Mouse (Mus musculus) embryo, embryonic 11 days (tissue): ENCODE data around the gene Emb.

Source experiments
- DNase-seq: peaks from one replicate; pipeline ENCODE4 v3.0.0-alpha.2; 2015

Gene Emb

DNA sequence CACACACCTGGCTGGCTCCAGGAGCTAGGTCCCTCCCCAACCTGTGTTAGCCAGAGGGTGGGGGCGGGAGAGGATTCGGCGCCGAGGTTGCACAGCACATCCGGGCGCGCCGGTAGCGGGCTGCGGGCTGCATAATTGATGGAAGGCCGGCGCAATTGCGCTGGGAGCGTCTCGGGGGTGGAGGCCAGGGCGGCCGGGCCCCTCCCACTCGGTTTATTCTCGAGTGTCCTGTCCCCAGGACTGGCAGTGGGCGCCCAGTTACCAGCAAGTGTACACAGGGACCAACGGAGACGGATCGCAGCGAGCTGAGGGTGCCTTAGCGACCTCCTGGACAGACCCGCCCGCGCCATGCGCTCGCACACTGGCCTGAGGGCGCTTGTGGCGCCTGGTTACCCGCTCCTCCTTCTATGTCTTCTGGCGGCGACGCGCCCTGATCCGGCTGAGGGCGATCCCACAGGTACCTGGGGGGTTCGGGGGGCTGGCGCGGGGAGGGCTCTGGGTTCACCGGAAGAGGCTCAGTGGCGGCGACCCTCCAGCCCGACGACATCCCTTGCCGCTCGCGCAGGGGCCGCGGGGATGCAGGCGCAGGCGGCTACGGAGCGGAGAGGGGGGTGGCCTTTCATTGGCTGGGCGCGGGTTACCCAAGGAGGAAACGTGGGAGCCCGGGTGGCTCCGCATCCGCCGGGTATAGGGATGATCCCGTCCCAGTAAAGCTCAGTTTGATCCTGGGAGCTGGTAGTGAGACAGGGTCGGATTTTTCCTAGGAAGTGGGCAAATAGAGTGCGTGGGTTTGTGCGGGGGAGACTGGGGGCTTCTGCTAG lies 12.4 kb downstream of the Emb start, which contains the start of gene Gm17509:
Gene Gm17509 (minus strand): TSS at position 575 of the 821 bp plus-strand sequence.
- DNase-seq: peak; percentile 86

DNA sequence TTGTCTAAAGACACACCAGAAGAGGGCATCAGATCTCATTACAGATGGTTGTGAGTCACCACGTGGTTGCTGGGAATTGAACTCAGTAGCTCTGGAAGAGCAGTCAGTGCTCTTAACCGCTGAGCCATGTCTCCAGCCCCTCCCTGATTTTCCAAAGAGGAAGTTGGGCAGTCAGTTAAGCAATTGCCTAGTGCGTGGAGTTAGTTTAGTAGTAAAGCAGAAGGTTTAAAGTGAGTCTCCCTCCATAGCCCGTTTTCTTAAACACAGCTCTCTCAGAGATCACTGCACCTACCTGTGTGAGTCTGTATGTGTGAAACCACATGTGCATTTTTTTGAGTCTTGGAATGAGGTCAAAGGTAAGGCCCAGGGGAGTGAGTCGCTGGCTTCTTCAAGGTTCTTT lies 14.8 kb downstream of the Emb start:
- DNase-seq: no peak

DNA sequence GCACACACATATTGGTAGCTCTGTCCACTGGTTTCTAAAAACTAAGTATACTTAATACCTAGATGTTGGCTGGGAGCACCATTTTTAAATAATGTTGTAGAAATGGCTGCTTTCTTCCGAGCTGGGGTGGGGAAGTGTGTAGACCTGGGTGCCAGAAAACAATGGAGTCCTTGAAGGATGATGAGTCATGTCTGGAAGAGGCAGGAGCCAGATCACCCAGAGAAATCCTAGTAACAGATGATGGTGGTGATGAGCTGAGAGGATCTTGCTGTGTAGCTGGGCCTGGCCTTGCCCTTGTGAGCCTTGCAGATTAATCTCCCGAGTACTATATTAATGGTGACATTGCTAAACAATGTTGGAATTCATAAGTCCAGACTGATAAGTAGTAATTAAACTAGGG lies 16.6 kb downstream of the Emb start:
- DNase-seq: no peak

DNA sequence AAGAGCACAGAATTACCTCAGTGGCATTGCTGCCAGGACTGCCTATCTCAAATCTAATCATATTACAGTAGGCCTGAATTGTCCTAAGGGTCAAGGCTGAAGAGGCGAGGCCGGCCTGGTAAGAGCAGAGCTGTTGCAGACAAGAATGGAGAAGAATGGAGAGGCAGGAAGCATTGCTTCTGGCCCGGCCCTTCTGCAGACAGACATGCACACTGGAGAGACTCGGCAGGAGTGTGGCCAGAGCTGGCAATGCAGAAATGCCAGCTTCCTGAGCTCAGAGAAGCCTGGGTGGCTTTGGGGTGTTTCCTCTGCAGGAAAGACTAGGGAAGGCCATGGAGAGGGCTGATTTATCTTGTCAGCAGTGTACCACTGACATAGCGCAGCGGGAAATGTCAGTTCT lies 17.2 kb downstream of the Emb start:
- no peak for DNase-seq

DNA sequence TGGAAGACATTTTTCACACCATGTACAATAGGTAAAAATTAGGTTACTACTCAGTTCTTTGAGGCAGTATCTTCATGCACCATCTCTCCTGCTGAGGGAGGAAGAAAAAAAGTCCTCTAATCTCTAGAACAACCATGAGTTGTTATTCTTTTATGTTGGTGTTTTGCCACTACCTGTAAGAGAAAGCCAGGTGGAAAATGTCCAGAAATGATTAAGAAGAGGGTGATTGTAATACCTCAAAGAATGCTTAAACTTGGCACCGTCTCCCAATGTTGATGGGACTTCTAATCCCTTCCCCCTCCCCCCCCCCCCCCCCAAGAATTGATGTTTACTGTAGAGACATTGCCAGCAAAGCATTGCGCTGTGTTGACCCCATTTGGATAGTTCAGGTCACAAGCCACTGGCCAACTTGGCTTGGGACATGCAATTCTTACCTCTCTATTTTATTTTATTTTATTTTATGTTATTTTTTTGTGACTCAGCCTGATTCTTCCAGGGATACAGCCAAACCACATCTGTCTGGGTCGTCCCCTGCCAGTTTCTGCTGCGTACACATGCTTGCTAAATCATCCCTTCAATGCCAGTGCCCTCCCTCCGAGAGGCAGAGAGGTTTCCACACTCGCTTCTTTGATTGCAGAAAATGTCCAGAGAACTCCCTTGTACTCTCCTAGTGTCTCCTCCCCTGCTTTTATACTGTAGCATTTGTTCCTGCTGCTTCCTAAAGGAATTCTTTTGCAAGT lies 22.2 kb downstream of the Emb start:
- no peak for DNase-seq

DNA sequence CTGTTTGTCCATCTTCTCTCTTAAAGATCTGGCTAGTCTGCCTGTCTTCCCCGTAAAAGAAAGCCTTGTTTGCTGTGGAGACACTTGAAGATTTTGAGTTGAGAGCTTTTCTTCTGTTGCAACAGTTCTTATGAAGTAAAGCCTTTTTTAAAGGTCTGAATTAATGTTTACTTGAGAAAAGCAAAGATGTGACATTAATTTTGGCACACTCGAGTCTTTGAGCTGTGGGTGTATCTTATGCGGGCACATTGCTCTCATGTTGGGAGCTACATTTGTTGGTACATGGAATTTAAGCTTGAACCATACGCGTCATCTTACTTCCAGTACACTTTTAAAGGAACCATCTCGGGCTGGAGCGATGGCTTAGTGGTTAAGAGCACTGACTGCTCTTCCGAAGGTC lies 25.5 kb downstream of the Emb start:
- no peak for DNase-seq

DNA sequence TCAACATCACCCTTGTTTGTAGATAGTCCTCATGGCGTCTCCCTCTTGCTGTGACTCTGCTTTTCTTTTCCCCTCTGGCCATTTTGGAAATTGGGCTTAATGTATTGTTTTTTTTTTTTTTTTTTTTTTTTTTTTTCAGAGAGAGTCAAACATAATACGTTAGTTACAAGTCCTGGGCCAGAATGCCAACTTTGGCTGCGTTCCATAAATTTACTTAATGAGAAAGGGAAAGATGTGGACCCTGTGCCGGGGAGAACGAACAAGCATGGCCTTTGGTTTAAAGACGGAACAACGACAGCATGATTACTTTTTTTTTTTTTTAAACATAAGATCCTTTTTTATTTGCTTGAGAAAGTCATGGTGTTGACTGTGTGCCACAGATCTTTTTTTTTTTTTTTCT lies 26.1 kb downstream of the Emb start:
- no peak for DNase-seq

DNA sequence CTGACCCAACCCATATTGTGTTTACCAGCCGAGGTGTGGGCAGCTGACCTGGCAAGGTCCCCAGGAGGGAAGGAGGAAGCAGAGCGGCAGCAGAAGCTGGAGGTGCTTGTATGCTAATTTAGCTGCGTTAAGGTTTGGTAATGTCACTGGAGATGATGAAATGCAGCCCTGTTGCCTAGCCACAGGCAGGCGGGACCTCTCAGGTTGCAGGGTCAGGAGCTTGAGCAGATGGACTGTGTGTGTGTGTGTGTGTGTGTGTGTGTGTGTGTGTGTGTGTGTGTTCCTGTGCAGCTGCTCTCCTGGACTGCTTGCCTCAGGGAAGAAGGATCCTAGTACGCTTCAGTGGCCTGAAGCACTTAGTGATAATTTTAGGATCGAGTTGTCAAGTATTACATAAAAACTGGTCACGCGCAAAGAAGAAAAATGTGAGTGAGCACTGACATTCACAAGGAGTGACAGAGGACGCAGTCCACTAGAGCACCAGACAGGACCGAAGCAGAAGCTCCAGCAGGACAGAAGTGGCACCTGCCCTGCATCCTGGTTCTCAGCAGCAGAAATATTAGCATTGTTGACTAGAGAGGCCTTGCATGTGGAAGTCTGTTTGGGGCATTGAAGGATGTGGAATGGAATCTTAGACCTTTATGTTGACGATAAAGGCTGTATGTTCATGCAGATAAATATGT lies 27.3 kb downstream of the Emb start:
- DNase-seq: peak; percentile 74

DNA sequence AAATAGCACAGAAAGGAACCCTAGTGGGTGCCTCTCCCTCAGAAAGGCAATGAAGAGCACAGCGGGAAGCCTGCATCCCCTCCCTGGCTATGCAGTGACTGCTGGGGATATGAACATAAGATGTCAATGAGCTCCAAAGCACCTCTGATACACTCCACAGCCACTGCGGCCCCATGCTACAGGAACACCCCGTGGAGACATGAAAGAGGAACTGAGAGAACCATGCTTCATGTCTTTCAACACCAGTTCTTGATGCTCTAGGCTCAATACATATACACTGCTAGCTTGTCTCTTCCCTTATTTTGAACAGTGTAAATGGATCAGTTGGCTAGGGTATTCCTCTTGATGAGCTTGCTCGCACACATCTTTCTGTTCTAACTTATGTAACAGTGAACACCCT lies 28.8 kb downstream of the Emb start:
- DNase-seq: no peak

DNA sequence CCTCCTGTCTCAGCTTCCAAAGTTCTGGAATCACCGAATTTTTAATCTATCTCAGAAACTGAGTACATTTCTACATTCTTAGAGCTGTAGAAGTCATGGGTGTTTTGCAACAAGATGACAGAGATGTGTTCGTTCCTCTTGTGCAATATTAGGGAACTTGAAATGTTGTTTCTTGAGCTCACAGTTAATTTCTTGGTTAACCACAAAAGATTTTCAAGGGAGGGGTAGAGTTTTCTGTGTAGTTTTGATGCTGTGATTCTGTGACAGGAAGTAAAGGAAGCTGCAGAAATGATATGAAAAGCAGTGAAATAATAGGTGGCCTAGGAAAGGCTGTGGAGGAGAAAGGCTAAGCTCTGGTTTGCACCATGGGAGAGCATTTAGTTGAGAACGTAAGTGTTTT lies 33.7 kb downstream of the Emb start:
- DNase-seq: no peak

DNA sequence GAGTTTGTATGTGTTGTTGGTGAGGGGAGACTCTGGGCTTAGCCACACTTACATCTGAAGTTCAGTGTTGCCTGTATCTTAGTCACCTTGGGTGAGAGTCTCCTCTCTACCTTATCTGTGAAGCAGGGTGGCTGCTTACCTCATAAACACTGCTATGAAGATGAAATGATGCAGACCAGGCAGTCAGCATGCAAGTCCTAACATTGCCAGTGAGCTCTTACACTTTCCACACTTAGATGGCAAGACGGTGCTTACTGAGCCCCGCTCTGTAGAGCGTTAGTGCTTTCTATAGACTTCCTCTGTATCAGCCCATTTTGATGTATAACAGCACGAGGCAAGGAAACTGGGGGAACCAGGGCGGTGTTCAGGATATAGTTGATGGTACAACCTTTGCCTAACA lies 34.3 kb downstream of the Emb start:
- no peak for DNase-seq

DNA sequence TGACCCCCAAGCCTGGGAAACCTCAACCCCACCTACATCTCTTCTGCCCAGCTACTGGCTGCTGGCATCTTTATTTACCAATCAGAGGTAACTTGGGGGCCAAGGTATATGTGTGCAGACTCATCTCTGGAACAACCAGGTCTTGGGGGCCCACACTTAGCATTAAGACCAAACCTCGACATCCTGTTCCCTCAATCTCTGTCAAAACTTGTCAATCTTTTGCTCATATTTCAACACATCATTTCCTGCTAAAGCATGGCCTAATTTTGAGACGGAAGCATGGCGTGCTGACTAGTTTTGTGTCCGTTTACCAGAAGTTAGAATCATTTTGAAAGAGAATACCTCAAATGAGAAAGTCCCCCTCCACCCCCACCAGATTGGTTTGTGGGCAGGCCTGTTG lies 52.4 kb downstream of the Emb start:
- no peak for DNase-seq

DNA sequence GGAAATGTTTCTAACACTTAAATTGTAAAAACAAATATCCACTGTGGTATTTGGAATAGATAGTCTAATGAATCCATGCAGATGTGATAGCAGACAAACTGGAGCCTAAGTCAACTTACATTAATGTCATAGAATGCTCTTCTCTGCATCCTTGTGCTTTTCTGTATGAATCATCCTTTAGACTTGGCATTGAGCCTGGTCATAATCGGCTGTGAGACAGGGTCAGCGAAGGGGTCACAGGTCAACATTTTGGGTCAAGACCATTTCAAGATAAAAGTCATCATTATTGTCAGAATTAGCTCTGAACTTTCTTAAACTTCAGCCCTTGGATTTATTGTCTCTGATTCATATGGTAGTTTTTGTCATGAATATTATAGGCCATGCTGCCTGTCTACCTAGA lies 57.8 kb downstream of the Emb start:
- no peak for DNase-seq

DNA sequence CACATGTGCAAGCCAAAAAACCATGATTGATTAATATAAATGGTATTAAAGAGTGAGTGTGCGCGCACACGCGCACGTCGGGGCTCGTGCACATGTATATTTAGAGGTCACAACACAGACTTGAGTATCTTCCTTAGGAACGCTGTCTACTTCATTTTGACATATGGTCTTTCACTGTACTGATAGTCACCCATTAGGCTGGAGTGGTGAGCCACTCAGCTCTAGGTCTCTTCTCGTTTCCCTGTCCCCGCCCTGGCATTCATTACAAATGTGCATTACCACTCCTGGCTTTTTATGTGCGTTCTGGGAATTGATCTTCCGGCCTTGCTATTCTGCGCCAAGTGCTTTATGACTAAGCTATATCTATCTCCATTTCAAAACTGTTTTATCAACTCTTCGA lies 59.6 kb downstream of the Emb start:
- DNase-seq: no peak

DNA sequence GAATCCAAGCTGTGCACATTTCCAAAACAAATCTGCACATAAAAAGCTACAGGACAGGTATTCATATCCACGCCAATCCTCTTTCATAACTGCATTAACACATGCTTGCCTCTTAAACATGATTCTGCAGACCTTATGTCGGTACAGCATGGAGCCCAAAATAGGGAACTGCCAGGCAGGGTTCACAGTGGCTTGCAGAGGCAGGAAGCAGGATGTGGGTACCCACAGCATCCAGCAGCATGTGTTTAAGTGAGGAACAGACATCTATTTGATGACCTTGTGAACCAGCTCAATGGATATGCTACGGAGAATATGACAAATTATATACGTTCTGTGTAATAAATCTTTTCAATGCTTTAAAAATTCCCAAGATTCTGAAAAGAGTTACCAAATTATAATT lies 75.7 kb downstream of the Emb start:
- no peak for DNase-seq

DNA sequence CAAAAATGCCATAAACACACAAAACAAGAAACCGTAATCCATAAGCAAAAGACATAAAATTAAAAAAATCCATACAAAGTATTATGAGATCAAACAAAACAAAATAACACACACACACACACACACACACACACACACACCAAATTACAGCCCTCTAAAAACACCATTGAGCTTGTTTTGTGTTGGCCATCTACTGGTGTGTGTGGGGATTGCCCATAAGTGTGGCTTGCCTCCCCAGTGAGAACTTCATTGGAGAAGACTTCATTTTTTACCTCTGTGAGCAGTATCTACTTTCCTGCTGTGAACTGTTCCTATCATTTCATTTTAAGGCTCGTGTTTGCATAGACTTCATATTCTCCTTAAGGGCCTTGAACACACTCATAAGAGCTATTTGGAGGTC lies 78.6 kb downstream of the Emb start:
- DNase-seq: no peak

DNA sequence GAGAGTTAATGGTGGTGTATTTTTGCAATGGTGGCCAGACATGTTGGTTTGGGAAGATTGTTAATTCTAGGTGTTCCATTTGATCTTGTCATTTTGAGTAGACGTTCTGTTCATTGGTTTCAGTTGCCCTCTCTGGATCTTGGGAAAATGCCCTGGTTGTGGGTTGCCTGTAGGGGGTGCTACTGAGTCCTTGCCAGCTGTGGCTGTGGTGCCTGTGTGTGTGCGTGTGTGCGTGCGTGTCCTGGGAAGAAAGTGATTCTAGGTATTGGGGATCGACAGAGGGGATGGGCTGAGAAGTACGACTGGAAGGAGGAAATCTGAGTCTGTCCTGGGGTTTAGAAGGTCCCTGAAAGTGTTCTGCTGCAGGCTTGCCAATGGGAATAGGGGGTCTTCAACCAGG lies 79.1 kb downstream of the Emb start:
- no peak for DNase-seq

DNA sequence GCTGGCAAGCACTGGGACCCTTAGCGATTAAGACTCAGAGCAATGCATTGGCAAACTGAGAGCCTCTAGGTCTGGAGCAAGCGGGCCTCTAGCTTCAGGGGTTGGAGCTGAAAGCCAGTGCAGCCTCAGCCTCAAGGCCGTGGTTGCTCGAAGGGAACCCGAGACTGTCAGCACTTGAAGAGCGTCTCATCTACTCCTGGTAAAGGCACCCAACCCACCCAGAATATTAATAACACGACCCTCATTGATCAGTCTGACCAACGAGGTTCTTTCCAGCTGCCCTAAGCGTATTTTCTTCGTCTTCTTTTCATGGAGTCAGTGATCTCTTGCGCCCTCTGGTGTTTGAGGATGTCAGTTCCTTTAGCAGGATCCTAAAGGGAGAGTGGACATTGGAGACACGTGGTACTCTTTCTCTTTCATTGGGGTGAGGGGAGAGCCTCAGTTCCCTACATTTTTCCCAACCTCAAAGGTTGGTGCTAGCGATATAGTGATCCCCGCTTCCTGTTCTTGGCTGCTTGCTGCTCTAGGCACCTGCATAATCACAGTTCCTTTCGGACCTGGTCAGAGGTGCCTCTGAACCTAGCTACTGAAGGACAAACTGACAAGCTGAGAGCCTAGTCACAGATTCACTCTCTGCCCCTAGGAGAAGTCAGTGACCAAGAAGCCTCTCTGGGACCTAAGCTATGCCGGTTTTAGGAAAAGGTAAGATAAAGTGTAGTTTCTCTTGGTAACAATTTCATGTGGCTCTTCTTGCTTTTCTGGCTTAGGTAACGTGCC lies 81.3 kb downstream of the Emb start:
- DNase-seq: peak; percentile 87

DNA sequence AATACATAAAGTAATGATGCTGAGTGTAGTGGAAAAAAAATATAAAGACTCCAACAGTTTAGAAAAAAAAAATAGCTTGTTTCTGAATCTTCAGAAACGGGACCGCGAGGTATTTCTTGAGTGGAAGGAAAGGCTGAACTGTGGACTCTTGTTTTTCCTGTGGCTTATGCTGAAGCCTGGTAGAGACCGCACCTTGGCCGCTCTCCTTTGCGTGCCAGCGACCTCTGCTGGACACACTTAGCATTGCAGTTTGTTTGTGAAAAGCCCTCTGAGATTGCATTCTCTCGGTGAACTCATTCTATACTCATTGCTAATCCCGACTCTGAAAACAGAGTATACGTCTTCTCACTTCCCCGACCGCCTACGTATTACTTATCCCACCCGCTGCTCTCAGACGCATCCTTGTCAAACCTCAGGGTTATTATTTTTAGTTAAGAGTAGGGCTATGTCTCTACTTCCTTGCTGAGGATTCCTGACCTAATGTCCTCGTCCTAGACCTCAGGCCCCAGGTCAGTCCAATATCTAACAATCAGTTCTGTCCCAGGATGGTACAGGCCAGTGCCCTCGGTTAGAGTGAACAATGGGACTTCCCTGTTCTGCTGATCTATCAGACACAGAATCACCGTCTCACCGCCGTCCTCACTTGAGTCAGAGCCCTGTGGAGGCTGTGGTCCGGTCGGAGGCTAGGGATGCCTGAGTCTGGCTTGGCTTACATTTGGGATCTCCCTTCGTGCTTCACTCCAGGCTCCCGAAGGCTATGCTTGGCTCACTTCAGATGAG lies 103.3 kb downstream of the Emb start:
- DNase-seq: peak; percentile 82
